Mouse (Mus musculus): Measurements from ENCODE around the gene Hamp2.
A peak's percentile ranks its signal among the peaks of the same experiment; 100 is the strongest.

Gene Hamp2

GRCm38 (mm10) chr7:30895217-30895616 lies 29.3 kb downstream of the Hamp2 start:
- no peak for DNase-seq (ENCODE audit: inconsistent age in 2 of 2, low spot score in 1 of 2)

- DNase-seq (ENCODE audit: inconsistent age in 2 of 2, low spot score in 1 of 2) = peak in 1 of 2 experiments; percentile 62
Measured at GRCm38 (mm10) chr7:30892515-30892914, 32.0 kb downstream of the Hamp2 start.

GRCm38 (mm10) chr7:30891746-30892145 lies 32.7 kb downstream of the Hamp2 start:
- no peak for DNase-seq (ENCODE audit: inconsistent age in 2 of 2, low spot score in 1 of 2)

- no peak for DNase-seq (ENCODE audit: inconsistent age in 2 of 2, low spot score in 1 of 2)
Measured at GRCm38 (mm10) chr7:30890681-30891080, 33.8 kb downstream of the Hamp2 start.

- no peak for DNase-seq (ENCODE audit: inconsistent age in 2 of 2, low spot score in 1 of 2)
Measured at GRCm38 (mm10) chr7:30888786-30889185, 35.7 kb downstream of the Hamp2 start.

- DNase-seq (ENCODE audit: inconsistent age in 2 of 2, low spot score in 1 of 2) = peak in 1 of 2 experiments; percentile 45
Measured at GRCm38 (mm10) chr7:30887568-30888188, 36.8 kb downstream of the Hamp2 start.

- peak; percentile 44 to 61 for DNase-seq (ENCODE audit: inconsistent age in 2 of 2, low spot score in 1 of 2)
Measured at GRCm38 (mm10) chr7:30886852-30887251, 37.6 kb downstream of the Hamp2 start.

- DNase-seq (ENCODE audit: inconsistent age in 2 of 2, low spot score in 1 of 2) = peak; percentile 50 to 53
Measured at GRCm38 (mm10) chr7:30884047-30884446, 40.4 kb downstream of the Hamp2 start.

- peak in 1 of 2 experiments; percentile 34 for DNase-seq (ENCODE audit: inconsistent age in 2 of 2, low spot score in 1 of 2)
Measured at GRCm38 (mm10) chr7:30881367-30881766, 43.1 kb downstream of the Hamp2 start.

GRCm38 (mm10) chr7:30880176-30880575 lies 44.3 kb downstream of the Hamp2 start, which contains the start of gene Cd22:
Gene Cd22, minus strand, starts transcription at chr7:30880342.
- DNase-seq (ENCODE audit: inconsistent age in 2 of 2, low spot score in 1 of 2) = no peak

- DNase-seq (ENCODE audit: inconsistent age in 2 of 2, low spot score in 1 of 2) = no peak
Measured at GRCm38 (mm10) chr7:30878950-30879349, 45.5 kb downstream of the Hamp2 start.

- DNase-seq (ENCODE audit: inconsistent age in 2 of 2, low spot score in 1 of 2) = peak; percentile 77 to 91
Measured at GRCm38 (mm10) chr7:30873083-30873482, 51.4 kb downstream of the Hamp2 start.

Measured in adrenal gland, adult (tissue).